Mouse (Mus musculus) hindbrain, embryonic 10.5 days (tissue): ENCODE results near the gene Immp2l. TPM values are rescaled to one million over a fixed set of nuclear protein-coding genes. Genes with fewer than 3 reads are reported as not detected.

Experiments used
- DNase-seq: peaks from one replicate; pipeline ENCODE4 v3.0.0-alpha.2; 2017; ENCODE audit warnings: low spot score
- H3K27ac ChIP-seq: fragments of 300-500 bp; sonication (generic); 2 replicates; pipeline ENCODE4 v1.5.1; 2016; ENCODE audit warnings: mild to moderate bottlenecking, moderate library complexity
- H3K27me3 ChIP-seq: fragments of 300-500 bp; sonication (generic); 2 replicates; pipeline ENCODE4 v1.6.1; 2016; ENCODE audit warnings: mild to moderate bottlenecking; ENCODE audit not compliant: poor library complexity, insufficient read depth, severe bottlenecking
- H3K36me3 ChIP-seq: fragments of 300-500 bp; sonication (generic); 2 replicates; pipeline ENCODE4 v1.6.1; 2016; ENCODE audit warnings: mild to moderate bottlenecking, moderate library complexity
- H3K4me1 ChIP-seq: fragments of 300-500 bp; sonication (generic); replicated peaks from 2 replicates; pipeline ENCODE4 v1.6.1; 2016; ENCODE audit warnings: mild to moderate bottlenecking
- H3K4me3 ChIP-seq: fragments of 300-500 bp; sonication (generic); 2 replicates; pipeline ENCODE4 v1.5.1; 2016; ENCODE audit warnings: mild to moderate bottlenecking, moderate library complexity
- H3K9me3 ChIP-seq: fragments of 300-500 bp; sonication (generic); 2 replicates; pipeline ENCODE4 v1.6.1; 2016; ENCODE audit warnings: mild to moderate bottlenecking, moderate library complexity
- WGBS: fragments of 180-500 bp; shearing (Covaris S2); methylation state at CpG from one replicate; pipeline ENCODE4 v1.1.7; 2016; 5-methylcytosine and 5-hydroxymethylcytosine counted together
- polyA plus RNA-seq: library from polyadenylated mRNA; unstranded; fragments of >200 nt; fragmentation: Nextera tagmentation; extraction: Ambion mirVana; gene quantifications from 2 replicates; pipeline ENCODE4 v1.2.1, GENCODE M21; 2016

The Immp2l gene
- polyA plus RNA-seq, 1 experiment from 2014 or later = 6.9 TPM

DNA sequence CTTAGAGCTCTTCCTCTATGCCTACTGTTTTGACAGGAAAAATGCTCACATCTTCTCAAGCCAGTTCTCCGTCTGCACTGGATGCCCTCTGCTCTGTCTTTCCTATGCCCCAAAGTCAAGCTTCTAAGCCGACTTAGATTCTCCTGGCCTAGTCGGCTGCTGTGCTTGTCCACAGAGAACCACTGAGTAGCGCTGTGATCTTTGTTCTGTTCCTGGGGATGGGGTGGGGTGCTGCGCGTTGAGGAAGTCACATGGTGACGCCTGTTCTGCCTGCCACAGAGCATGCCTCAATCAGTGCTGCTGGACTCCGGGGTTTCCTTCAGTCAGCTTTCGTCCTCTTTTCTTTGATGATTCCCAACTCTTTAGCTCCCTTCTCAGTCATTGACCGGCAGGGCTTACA lies 470.7 kb downstream of the Immp2l start:
- no peaks in the 10 kb centered on the region for H3K9me3 ChIP-seq
- H3K27me3 ChIP-seq = no peaks in the 10 kb centered on the region
- H3K36me3 ChIP-seq = no peaks in the 10 kb centered on the region
- no peak overlapping the region for H3K4me3 ChIP-seq
- WGBS = 45% methylated on average over 10 of the region's 10 CpGs
- 0 out of 2 replicates have a peak, but pooled peaks cover 4% of the 10 kb centered on the region for H3K4me1 ChIP-seq
- DNase-seq = peak; percentile 14
- H3K27ac ChIP-seq = no peak overlapping the region

DNA sequence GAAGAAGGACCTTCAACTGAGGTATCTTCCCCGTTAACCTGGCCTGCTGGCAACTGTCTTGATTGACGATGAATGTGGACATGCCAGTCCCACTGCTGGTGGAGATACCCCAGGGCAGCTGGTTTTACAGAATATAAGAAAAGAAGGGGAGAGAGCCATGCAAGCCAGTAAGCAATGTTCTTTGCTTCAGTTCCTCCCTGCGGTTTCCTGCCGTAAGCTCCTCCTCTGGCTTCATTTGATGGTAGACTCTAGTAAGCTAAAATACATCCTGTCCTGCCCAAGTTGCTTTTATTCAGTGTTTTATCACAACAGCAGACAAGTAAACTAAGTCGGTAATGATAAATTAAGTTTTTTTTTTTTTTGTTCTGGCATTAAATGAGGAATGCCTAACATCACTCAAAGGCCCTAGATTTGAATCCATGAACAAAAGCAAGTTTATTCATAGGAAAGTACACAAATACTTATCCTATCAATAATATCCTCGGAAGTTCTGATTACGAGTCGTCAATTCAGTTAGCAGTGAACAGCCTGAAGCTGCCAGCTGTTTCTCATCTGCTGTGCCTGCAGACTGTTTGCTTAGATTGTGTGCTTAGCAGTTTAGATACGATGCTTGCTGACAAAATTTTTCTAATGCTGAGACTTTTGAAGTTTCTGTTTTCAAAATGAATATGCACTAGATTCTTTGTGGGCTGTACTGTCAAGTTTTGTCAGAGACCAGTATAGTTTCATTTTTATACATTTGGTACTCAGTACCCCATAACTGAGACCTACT lies 476.3 kb downstream of the Immp2l start:
- no peak for DNase-seq
- Histone ChIP-seq H3K27me3 (no peaks in the 10 kb centered on the region), H3K27ac (no peak overlapping the region), H3K4me1 (no peaks in the 10 kb centered on the region), H3K9me3 (no peaks in the 10 kb centered on the region), H3K36me3 (no peaks in the 10 kb centered on the region), H3K4me3 (no peak overlapping the region)
- 81% methylated on average over 9 of the region's 9 CpGs for WGBS

DNA sequence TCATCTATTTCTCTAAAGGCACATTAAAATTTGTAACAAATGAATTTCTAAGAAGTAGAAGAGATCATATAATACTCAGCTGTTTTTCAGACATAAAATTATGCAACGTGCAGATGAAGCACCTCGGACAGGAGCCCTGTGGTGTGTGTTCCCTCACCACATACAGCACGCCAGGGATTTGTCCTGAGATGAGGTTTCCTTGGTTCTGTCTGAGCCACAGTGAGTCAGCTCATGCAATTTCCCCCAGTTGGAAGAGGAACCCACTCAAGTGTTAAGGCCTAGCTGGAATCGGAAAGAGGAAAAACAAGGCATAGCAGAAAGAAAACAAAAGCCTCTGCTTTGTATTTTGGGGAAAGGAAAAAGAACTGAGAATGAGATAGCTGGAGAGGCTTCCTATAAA lies 484.7 kb downstream of the Immp2l start:
- Histone ChIP-seq H3K9me3 (no peaks in the 10 kb centered on the region), H3K4me3 (no peak overlapping the region), H3K27me3 (no peaks in the 10 kb centered on the region), H3K4me1 (no peaks in the 10 kb centered on the region), H3K36me3 (no peaks in the 10 kb centered on the region), H3K27ac (no peak overlapping the region)
- WGBS = 86% methylated on average over 4 of the region's 4 CpGs
- no peak for DNase-seq

DNA sequence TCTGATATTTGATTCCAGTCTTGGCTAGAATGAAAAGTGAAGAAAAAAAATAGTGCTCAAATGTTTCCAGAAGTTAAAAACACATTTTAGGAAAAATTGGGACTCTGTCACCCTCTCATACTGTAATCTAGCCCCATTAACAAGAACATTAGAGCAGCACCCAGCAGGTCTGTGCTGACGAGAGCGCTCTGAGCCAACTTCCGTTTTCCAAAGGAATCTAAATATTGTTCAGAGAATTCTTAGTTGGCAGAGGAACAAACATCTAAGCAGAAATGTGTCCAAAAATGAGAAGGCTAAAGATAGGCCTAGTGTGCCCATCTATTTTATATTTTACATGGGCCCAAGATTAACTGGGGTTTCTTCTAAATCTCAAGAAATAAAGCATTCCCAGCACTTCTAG lies 486.7 kb downstream of the Immp2l start:
- 86% methylated on average over 3 of the region's 3 CpGs for WGBS
- DNase-seq = no peak
- no peaks in the 10 kb centered on the region for H3K36me3 ChIP-seq
- no peaks in the 10 kb centered on the region for H3K9me3 ChIP-seq
- H3K4me3 ChIP-seq = no peak overlapping the region
- no peaks in the 10 kb centered on the region for H3K4me1 ChIP-seq
- H3K27ac ChIP-seq = no peak overlapping the region
- no peaks in the 10 kb centered on the region for H3K27me3 ChIP-seq

DNA sequence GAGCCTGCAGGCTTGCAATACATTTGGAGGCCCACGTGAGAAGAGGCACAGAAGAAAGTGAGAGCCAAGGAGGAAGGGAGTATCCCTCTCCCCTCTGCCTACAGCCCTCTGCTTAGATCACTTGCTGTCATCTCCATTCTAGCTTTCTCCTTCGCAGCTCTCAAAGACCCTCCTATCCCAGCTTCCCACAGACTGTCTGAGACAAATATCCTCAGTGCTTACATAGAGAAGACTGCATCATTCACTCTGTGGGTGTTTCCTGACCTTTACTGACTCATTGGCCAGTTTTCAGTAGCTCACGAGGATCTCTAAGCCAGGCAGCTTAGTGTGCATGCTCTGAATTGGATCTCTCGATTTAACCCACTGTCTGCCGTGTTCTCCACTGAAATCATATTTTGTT lies 495.0 kb downstream of the Immp2l start:
- 66% methylated on average over 5 of the region's 5 CpGs for WGBS

DNA sequence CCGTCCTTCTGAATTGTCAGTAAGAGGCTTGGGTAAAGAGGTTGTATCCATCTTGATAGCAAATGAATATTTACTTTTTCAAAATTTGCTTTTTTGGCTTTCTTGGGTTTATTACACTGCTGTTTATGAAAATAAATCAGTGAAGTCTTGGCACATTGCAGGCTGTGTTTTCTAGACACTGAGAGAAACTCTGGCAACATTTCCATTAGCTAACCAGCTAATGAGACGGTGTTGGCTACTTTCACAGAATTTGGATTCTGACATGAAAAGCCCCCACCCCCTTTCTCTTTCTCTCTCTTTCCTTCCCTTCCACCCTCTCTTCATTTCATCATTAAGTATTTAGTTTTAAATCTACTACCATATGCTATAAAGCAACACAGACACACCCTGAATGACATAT lies 496.4 kb downstream of the Immp2l start:
- Histone ChIP-seq H3K4me1 (no peaks in the 10 kb centered on the region), H3K27ac (no peak overlapping the region), H3K9me3 (no peaks in the 10 kb centered on the region), H3K4me3 (no peak overlapping the region), H3K36me3 (no peaks in the 10 kb centered on the region), H3K27me3 (no peaks in the 10 kb centered on the region)
- no peak for DNase-seq
- 90% methylated on average over 2 of the region's 2 CpGs for WGBS

More for the DNA sequence above, 495.0 kb downstream of the Immp2l start:
- Histone ChIP-seq H3K36me3 (no peaks in the 10 kb centered on the region), H3K27ac (no peak overlapping the region), H3K9me3 (no peaks in the 10 kb centered on the region), H3K27me3 (no peaks in the 10 kb centered on the region), H3K4me1 (no peaks in the 10 kb centered on the region), H3K4me3 (no peak overlapping the region)
- no peak for DNase-seq

DNA sequence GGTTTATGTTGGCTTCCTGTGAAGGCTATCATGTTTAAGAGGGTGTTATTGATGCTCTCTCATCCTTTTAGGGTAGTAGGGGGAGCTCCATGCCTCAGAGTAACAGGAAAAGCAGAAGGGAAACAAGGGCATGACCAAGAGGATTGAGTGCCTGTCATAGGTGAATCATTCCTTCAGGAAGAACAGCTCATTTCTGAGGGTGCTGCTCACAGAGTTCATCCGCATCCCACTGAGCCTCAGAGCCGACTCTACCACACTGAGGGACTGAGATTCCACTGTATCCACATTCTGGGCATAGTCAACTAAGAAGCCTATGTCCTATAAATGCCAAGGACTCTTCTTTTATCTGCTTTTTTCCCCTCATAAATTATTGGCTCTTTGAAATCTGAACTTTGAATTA lies 497.8 kb downstream of the Immp2l start:
- no peak for DNase-seq
- Histone ChIP-seq H3K36me3 (no peaks in the 10 kb centered on the region), H3K4me1 (no peaks in the 10 kb centered on the region), H3K9me3 (no peaks in the 10 kb centered on the region), H3K27me3 (no peaks in the 10 kb centered on the region), H3K27ac (no peak overlapping the region), H3K4me3 (no peak overlapping the region)
- WGBS = 90% methylated on average over 2 of the region's 2 CpGs

DNA sequence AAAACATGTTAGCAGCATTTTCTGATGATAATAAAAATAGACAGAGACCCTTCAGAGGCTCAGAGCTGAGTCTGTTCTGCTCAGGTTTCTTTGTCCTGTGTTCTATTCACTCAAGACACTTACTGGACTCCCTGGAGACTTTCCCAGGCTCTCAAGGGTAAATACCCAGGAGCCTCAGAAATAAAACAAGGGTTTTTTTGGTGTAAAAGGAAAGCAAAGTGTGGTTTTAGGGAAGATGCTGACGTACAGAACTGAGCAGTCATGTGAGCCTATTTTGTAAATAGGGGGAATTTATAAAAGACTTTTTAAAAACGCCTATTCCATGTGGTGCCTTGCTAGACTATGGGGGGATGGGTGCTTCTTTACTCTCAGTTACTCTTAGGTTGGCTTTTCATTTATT lies 502.8 kb downstream of the Immp2l start:
- WGBS = 45% methylated on average over 2 of the region's 2 CpGs
- no peak for DNase-seq
- H3K36me3 ChIP-seq = no peaks in the 10 kb centered on the region
- H3K27me3 ChIP-seq = no peaks in the 10 kb centered on the region
- H3K27ac ChIP-seq = no peak overlapping the region
- no peaks in the 10 kb centered on the region for H3K9me3 ChIP-seq
- H3K4me1 ChIP-seq = no peaks in the 10 kb centered on the region; the same call in 1 of the 2 replicates
- no peak overlapping the region for H3K4me3 ChIP-seq

DNA sequence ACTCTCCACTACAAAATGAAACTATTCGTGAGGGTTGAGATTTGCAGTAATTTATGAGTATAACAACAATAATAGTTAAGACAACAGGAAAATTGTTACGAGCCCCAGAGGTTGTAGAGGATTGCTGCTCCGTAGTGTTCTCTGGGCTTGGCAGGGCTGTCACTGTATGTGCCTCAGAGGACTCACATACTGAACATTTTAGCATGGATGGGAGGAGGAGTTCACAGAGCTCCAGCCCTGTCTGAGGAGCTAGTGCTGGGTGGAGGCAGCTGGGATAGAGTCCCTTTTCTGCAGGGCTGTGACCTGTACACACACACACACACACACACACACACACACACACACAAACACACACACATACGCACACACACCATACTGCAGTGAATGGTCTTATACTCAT lies 504.5 kb downstream of the Immp2l start:
- no peaks in the 10 kb centered on the region for H3K9me3 ChIP-seq
- no peaks in the 10 kb centered on the region for H3K36me3 ChIP-seq
- WGBS = 89% methylated on average over 4 of the region's 4 CpGs
- H3K27ac ChIP-seq = no peak overlapping the region
- H3K4me3 ChIP-seq = no peak overlapping the region
- H3K4me1 ChIP-seq = no peaks in the 10 kb centered on the region; the same call in 1 of the 2 replicates
- no peaks in the 10 kb centered on the region for H3K27me3 ChIP-seq
- no peak for DNase-seq

DNA sequence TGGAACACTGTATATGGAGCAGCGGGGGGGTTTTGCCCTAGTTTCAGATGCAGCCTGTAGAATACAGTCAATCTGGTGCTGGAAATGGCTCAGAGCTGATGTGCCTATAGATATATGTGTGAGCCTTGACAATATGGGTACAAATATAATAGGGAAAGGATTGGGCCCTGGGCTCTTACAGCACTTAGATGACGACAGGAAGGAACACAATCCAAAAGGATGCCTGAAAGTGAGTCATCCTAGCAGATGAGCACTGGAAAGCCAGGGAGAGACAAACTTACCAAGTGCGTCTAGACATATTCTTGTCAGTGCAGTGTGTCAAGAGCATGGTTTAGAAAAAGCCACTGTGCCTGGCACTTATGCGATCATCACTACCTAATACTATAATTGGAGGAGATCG lies 516.1 kb downstream of the Immp2l start:
- 90% methylated on average over 5 of the region's 5 CpGs for WGBS
- DNase-seq = no peak
- no peak overlapping the region for H3K4me3 ChIP-seq

DNA sequence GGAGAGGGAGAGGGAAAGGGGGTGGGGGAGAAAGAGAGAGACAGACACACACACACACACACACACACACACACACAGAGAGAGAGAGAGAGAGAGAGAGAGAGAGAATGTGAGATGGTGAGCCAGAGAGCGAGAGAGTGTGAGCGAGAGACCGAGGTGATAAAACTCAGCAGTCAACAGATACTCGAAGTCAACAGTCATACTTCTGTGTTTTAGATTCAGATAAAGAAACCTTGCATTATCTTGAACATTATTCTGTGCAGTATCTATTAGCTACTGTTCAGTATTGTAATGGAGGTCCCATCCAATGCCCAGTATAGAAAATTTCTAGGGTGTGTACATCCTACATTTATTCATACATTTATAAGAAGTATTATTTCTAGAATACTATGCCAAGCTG lies 527.7 kb downstream of the Immp2l start:
- no peak for DNase-seq
- H3K27me3 ChIP-seq = no peaks in the 10 kb centered on the region
- H3K36me3 ChIP-seq = no peaks in the 10 kb centered on the region
- H3K4me1 ChIP-seq = no peaks in the 10 kb centered on the region
- no peak overlapping the region for H3K27ac ChIP-seq
- H3K4me3 ChIP-seq = no peak overlapping the region
- 96% methylated on average over 4 of the region's 4 CpGs for WGBS
- H3K9me3 ChIP-seq = no peaks in the 10 kb centered on the region

More for the DNA sequence above, 516.1 kb downstream of the Immp2l start:
- no peaks in the 10 kb centered on the region for H3K27me3 ChIP-seq
- no peak overlapping the region for H3K27ac ChIP-seq
- H3K9me3 ChIP-seq = no peaks in the 10 kb centered on the region
- no peaks in the 10 kb centered on the region for H3K36me3 ChIP-seq
- no peaks in the 10 kb centered on the region for H3K4me1 ChIP-seq

DNA sequence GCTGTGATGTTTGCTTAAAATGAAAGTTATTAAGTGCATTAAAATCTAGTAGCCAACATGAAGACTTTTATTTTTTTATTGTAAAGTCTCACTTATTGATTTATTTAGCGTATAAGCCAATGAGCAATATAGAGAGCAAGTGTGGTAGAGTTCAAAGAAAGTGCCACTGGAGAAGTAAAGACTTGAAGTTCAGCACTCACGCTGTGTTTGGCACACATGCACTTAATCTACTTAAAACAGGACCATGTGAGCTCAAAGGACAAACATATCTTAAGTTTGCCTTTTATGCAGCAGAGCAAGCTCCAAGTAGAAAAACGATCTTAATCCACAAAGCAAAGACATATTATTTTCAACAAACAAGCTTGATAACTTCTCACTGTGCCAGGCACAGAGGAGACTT lies 533.9 kb downstream of the Immp2l start:
- DNase-seq = no peak
- no peaks in the 10 kb centered on the region for H3K36me3 ChIP-seq
- no peak overlapping the region for H3K4me3 ChIP-seq
- 74% methylated on average over 3 of the region's 3 CpGs for WGBS
- 0 out of 2 replicates have a peak, but pooled peaks cover 7% of the 10 kb centered on the region for H3K4me1 ChIP-seq
- H3K27ac ChIP-seq = no peak overlapping the region
- H3K9me3 ChIP-seq = no peaks in the 10 kb centered on the region
- H3K27me3 ChIP-seq = no peaks in the 10 kb centered on the region

DNA sequence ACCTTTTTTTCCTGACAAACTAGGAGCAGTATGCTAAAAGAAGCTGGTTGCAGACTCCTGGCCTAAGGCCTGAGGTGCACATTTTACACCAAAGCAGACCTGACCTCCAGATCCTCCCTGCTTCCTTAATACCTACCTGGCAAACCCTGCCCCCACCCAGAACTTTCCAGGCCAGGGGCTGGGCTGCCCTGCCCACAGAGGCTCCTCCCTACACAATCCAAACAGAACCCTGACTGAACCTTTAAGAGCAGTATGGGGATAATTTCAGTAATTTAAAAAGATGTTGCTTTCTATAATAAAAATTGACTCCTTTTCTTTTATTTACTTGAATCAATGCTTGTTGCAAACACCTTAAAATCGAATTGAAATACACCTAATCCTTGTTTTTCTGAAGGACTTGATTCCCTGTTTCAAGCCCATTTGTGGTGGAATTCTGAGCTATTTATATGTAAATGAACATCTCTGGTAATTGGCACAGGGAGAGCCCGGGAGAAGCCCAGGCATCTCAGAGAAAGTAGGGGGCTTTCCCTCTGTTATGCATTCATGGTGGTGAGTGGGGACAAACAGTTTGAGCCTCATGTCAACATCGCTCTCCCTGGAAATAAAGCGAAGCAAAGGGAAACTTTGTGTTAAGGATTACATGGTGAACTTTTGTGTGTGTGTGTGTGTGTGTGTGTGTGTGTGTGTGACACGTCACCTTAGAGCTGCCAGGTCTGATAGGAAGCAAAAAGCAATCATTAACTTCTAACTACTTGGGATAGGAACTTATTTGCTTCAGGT lies 535.3 kb downstream of the Immp2l start:
- Histone ChIP-seq H3K4me3 (no peak overlapping the region), H3K36me3 (no peaks in the 10 kb centered on the region), H3K9me3 (no peaks in the 10 kb centered on the region), H3K4me1 (0 out of 2 replicates have a peak, but pooled peaks cover 7% of the 10 kb centered on the region), H3K27me3 (no peaks in the 10 kb centered on the region), H3K27ac (no peak overlapping the region)
- no peak for DNase-seq
- 21% methylated on average over 5 of the region's 5 CpGs for WGBS
